ENCODE assay signal across 16 mouse cellular contexts in the genomic region with DNA sequence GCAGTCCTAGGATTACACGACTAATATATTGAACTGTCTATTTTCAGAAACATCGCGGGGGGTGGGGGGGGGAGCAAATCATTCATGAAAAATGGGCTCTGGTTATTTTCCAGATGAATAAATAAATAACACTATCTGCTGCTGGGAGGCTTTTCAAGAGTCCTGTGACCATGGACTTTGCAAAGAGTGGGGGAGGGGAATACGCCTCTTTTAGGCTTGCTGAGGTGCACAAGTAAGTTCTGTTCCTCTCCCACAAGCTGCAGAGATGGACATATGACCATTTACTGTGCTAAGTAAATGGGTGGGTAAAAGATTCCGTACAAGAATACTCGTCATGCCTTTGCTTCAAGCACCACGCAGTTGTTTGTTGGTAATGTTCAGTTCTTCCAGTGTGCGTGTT.
"Had no signal": no experiment of that assay in that cellular context is flagged by ENCODE, and none has a peak within 500 bp of the region (broad histone marks: within the 10 kb centered on the region; RNA-seq: fewer than 3 reads in every experiment).

No protein-coding gene starts in this region.

- H3K36me3 ChIP-seq: lung, embryonic 15.5 days had no signal

- DNase-seq: layer of hippocampus, postnatal 36 days; lung, adult 18-20 months; lung, postnatal 10 days; lung, postnatal 36 days; midbrain, embryonic 14.5 days; thymus, adult 2 months; thymus, postnatal 14 days; thymus, postnatal 4 days had no signal

- H3K27me3 ChIP-seq: lung, embryonic 15.5 days had no signal

- H3K27ac ChIP-seq: hindbrain, postnatal 0 days; left cerebral cortex, adult 2 months; liver, embryonic 14.5 days; lung, embryonic 15.5 days; stomach, postnatal 0 days had no signal

- H3K4me1 ChIP-seq: lung, embryonic 15.5 days had no signal

- ATAC-seq: hindbrain, postnatal 0 days; inflammation-experienced regulatory T-cells, adult 6 months had no signal

- H3K4me2 ChIP-seq: liver, embryonic 11.5 days; lung, embryonic 15.5 days; midbrain, embryonic 11.5 days had no signal

- H3K9ac ChIP-seq: liver, embryonic 14.5 days; lung, embryonic 15.5 days had no signal

- H3K4me3 ChIP-seq: left cerebral cortex, adult 2 months; lung, embryonic 15.5 days had no signal

- H3K9me3 ChIP-seq: lung, embryonic 15.5 days had no signal
